Mouse (Mus musculus): Measurements from ENCODE around the gene Exd1.

DNA sequence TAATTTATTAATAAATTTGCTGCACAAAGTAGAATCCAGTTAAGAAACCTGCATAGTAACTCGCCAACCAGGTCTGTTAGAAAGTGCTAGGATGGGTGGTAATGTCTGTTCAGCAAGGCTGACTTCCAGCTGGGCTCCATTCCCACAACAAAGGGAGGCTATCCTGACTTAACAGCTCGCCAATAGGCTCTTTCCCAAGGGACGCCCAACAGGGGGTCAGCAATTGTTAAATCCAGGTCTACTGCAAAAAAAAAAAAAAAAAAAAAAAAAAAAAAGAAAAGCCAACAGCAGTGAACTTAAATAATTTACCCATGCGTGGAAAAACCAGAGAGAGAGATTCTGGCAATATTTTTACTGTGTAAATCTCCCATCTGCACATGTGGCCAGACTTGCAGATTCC, 60.9 kb downstream of the Exd1 start:
- no peak for TF ChIP-seq GATA1 (IDR thresholded peaks at IDR 0.05; ENCODE audit: low read length)
- TF ChIP-seq TAL1 (IDR thresholded peaks at IDR 0.05; ENCODE audit: low read length): no peak

Measured in erythroblast, embryonic 14.5 days (primary cell).